Mouse (Mus musculus) olfactory bulb, adult 2 months (tissue): ENCODE data around the gene Mgarp. TPM values are rescaled to one million over a fixed set of nuclear protein-coding genes. Genes with fewer than 3 reads are reported as not detected.

Source experiments
- H3K27ac ChIP-seq: fragments of 200-500 bp; 2 replicates; pipeline ENCODE4 v1.5.1; 2012; ENCODE audit warnings: low read depth, low read length; ENCODE audit not compliant: insufficient read depth
- H3K4me1 ChIP-seq: fragments of 200-500 bp; 2 replicates; pipeline ENCODE4 v1.6.1; 2012; ENCODE audit warnings: low read length; ENCODE audit not compliant: control insufficient read depth, insufficient read depth
- H3K4me3 ChIP-seq: fragments of 200-500 bp; 2 replicates; pipeline ENCODE4 v1.5.1; 2012; ENCODE audit warnings: mild to moderate bottlenecking, low read depth, low read length, moderate library complexity; ENCODE audit not compliant: insufficient read depth
- CTCF ChIP-seq: fragments of 200-500 bp; IDR thresholded peaks from 2 replicates; pipeline ENCODE4 v1.5.1; 2012; ENCODE audit warnings: low read depth, mild to moderate bottlenecking, low read length, moderate library complexity; ENCODE audit not compliant: insufficient read depth
- POLR2A ChIP-seq: fragments of 200-500 bp; IDR thresholded peaks from 2 replicates; pipeline ENCODE4 v1.6.1; 2012; ENCODE audit warnings: mild to moderate bottlenecking, low read depth, low read length, moderate library complexity; ENCODE audit not compliant: insufficient read depth
- WGBS: fragments of 180-500 bp; shearing (Covaris S2); methylation state at CpG from one replicate; pipeline ENCODE4 v1.1.7; 2018; 5-methylcytosine and 5-hydroxymethylcytosine counted together
- polyA plus RNA-seq: library from polyadenylated mRNA; stranded (reverse); fragments of >200 nt; gene quantifications from 2 replicates; pipeline ENCODE4 v1.2.4, GENCODE M21; 2012; ENCODE audit warnings: low replicate concordance; ENCODE audit not compliant: missing spikeins, insufficient read depth, insufficient read length

Mgarp gene
- polyA plus RNA-seq, 1 experiment, result not detected

DNA sequence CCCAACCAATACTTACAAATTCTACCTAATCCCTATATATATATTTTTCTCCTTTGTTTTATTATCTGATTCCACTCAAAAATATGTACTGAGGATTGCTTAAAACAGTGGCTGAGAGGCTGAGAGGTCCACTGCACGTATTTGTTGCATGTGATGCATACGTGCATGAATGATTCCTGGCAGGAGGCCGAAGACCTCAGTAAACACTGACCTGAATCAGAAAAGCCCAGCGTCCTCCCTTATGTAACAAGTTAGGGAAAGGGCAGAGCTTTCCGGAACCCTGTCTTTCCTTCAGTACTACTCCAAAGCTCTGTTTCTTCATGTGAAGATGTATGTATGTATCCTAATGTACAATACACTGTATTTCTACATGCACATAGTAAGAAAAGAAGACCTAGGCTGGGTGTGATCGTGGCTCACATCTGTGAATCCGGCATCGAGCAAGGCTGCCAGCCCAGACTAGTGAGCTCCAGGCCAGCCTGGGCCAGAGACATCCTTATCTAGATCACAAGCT, 8.6 kb downstream of the Mgarp start:
- Histone ChIP-seq H3K27ac (no peak overlapping the region), H3K4me1 (peaks cover 7% of the 10 kb centered on the region), H3K4me3 (no peak overlapping the region)
- TF ChIP-seq CTCF (no peak), POLR2A (no peak)
- 85% methylated on average over 8 of the region's 8 CpGs for WGBS

DNA sequence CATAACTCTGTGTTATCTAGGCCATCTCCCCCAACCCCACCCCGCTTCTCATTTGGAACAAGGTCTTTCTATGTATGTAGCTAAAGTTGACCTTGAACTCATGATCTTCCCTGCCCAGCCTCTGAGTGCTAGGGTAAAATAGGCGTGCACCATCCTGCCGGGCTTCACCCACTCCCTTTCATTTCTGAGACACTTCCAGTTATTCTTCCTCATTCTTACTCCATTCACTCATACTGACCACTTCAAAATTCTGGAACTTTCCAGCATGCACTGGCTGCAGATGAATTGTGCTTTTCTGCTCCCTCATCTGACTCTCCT, 9.4 kb downstream of the Mgarp start:
- TF ChIP-seq POLR2A, result no peak
- no peak for TF ChIP-seq CTCF
- peaks cover 7% of the 10 kb centered on the region for H3K4me1 ChIP-seq
- H3K27ac ChIP-seq, result no peak overlapping the region
- H3K4me3 ChIP-seq, result no peak overlapping the region
- WGBS, result 75% methylated on average over 3 of the region's 3 CpGs

DNA sequence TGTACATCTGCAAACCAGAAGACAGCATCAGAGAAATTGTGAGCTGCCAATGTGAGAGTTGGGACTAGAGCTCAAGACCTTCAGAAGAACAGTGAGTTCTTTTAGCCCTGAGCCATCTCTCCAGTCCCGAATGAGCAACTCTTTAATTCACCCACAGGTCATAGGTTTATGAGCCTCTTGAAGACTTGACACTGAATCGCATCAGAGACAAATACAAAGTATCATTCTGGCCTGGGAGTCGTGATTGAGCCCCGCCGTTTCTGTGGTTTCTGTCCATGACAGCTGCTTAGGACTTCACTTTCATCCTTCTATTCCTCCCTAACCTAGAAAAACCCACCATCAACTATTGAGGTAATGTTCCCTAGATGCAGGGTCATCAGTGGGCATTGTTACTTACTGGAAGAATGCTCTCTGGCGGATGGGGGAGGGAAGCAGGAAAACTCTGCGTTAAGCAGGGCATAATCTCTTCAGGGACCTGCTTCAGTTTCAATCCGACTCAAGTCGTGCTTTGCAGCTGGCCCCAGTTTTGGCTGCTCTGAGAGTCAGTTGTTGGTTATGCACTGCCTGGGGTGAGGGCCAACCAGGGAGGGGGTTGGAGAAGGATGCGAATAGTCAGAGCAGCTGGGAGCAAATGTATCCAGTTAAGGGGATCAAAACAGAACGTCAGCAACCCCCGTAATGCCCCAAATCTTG, 10.0 kb downstream of the Mgarp start:
- no peak overlapping the region for H3K4me3 ChIP-seq
- peaks cover 7% of the 10 kb centered on the region for H3K4me1 ChIP-seq
- no peak overlapping the region for H3K27ac ChIP-seq
- 56% methylated on average over 12 of the region's 12 CpGs for WGBS
- TF ChIP-seq CTCF, result no peak
- no peak for TF ChIP-seq POLR2A

DNA sequence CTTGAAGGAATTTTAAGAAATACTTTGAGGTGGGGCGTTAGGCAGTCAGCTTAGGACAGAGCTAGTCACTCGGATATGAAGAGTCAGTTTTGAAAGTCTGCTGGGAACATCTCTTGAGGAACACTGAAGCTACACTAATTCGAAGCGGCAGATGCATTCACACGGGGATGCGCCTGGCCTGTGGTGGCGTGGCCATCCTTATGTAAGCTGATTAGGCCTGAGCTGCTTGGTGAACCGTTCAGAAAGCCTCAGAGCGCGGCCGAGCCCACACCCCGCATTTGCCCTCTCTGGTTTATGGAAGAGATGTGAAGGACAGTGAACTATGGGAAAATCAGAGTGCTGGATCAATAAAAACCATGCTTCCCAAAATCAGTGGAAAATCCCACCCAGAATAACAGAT, 13.1 kb downstream of the Mgarp start:
- WGBS, result 70% methylated on average over 12 of the region's 12 CpGs
- Histone ChIP-seq H3K4me3 (no peak overlapping the region), H3K27ac (no peak overlapping the region), H3K4me1 (peaks cover 4% of the 10 kb centered on the region; the same call in 1 of the 2 replicates)
- no peak for TF ChIP-seq POLR2A
- TF ChIP-seq CTCF, result no peak

DNA sequence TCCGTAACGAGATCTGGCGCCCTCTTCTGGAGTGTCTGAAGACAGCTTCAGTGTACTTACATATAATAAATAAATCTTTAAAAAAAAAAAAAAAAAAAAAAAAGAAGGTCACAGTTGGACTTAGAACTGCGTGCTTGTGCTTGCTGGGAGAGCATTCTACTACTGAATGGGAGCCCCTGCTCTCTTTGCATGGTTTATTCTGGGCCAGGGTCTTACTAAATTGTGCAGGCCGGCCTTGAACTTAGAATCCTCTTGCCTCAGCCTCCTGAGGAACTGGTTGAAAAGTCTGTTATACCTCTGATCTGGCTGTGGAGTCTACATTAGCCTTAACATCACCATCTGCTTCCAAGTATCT, 15.9 kb downstream of the Mgarp start:
- no peak for TF ChIP-seq POLR2A
- TF ChIP-seq CTCF, result no peak
- 73% methylated on average over 4 of the region's 5 CpGs for WGBS
- H3K4me1 ChIP-seq, result peaks cover 5% of the 10 kb centered on the region; the same call in 1 of the 2 replicates
- H3K27ac ChIP-seq, result no peak overlapping the region
- no peak overlapping the region for H3K4me3 ChIP-seq

DNA sequence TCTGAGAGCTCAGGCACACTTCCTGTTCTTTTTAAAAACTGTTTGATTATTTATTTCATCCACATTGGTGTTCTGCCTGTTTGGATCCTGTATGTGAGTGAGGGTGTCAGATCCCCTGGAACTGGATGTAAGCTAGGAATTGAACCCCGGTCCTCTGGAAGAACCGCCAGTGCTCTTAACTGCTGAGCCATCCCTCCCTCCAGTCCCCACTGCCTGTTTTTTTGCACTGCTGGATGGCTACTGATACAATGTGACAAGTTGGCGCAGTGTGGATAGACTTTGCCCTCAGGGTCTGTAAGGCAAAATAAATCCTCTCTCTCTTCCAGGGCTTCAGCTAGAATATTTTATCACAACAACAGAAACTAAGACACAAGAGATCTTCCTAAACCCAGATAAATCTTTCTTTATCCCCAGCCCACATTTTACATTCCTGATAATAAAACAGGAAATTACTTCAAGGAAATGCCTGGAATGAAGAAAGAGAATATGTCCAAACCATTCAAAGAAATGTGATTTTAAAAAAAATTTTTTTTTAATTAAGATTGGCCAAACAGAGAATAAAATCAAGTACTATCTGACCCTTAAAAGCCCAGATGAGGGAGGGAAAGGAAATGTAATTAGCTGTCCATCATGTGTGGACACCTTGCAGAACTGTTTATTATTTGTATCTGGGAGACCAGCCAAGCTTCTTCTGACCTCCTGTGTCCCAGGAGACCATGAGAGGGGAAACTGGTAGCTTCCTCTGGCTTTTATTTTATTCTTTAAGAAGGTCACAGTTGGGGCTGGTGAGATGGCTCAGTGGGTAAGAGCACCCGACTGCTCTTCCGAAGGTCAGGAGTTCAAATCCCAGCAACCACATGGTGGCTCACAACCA, 16.5 kb downstream of the Mgarp start:
- H3K27ac ChIP-seq, result no peak overlapping the region
- 82% methylated on average over 5 of the region's 5 CpGs for WGBS
- TF ChIP-seq CTCF, result no peak
- TF ChIP-seq POLR2A, result no peak
- H3K4me3 ChIP-seq, result no peak overlapping the region
- H3K4me1 ChIP-seq, result peaks cover 5% of the 10 kb centered on the region; the same call in 1 of the 2 replicates

DNA sequence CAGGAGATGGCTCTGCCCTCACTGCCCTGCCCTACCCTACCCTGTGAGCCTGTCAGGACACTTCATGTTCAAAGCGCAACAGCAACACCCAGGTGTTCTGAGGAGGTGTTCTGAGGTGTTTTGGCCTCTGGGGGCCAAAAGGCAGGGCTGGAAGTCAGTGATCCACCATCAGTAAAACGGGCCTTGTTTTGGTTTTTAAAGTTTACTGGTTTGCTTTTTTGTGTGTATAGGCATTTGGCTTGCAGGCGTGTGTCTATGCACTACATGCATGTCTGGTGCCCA, 17.9 kb downstream of the Mgarp start:
- 92% methylated on average over 3 of the region's 3 CpGs for WGBS
- no peak overlapping the region for H3K4me3 ChIP-seq
- H3K4me1 ChIP-seq, result peaks cover 5% of the 10 kb centered on the region; the same call in 1 of the 2 replicates
- TF ChIP-seq POLR2A, result no peak
- TF ChIP-seq CTCF, result no peak
- H3K27ac ChIP-seq, result no peak overlapping the region

DNA sequence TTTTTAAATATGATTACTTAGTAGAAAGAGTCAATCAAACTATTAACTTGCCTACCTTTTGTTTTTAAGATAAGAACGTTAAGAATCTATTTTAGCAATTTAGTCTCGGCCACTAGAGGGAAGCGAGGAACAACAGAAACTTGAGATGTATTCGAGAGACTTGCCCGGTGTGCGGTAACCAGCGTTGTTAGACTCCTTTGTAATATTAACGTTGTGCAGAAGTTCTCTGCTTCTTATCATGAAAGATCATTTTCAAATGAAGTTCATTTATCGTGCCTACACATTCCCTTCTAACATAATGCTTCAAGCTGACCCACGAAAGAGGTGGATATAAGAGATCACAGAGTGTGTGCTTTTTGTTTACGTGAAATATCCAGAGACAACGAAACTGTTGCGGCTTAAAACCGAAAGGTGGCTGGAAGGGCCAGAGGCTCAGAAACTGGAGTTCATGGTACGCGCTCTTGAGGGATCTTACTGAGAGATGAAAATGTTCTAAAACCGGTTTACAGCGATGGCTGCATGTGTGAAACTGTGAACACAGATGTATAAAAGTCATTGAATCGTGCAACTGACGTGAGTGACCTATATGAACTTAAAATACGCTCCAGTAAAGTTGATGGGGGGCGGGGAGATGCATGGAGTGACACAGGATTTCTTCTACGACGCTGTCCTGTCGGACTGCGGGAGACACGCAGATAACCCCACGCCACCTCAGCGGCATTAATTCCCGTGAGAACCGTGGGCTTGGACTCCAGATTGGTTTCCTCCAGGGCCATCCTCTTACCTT, 18.5 kb downstream of the Mgarp start:
- WGBS, result 41% methylated on average over 31 of the region's 31 CpGs
- Histone ChIP-seq H3K27ac (no peak overlapping the region), H3K4me1 (peaks cover 5% of the 10 kb centered on the region; the same call in 1 of the 2 replicates), H3K4me3 (no peak overlapping the region; the same call in 1 of the 2 replicates)
- TF ChIP-seq CTCF (no peak), POLR2A (no peak)
